Mouse (Mus musculus): ENCODE measurements around the gene Ap1b1. TPM values are rescaled to one million over a fixed set of nuclear protein-coding genes. Genes with fewer than 3 reads are reported as not detected.

Gene Ap1b1
- polyA plus RNA-seq, 1 experiment from 2014 or later = 64.7 TPM

DNA sequence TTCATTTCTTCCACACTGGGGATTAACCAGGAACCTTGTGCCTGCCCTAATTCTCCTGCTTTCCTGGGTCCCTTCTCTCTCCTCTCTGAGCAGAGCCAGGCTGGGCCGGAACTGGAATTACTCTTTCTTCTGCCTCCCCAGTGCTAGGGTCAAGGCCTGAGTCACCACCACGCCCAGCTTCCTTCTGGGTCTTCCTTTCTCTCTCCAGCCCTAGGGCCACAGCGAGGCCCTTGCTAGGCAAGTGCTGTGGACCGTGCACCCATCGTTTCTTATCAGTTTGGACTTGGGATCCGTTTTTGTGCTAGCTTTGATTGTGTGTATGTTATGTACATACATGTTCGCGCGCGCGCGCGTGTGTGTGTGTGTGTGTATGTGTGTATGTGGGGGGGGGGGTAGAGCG, 67.5 kb downstream of the Ap1b1 start:
- 79% methylated on average over 14 of the region's 14 CpGs for WGBS
- no peaks in the 10 kb centered on the region for H3K36me3 ChIP-seq (ENCODE audit: control insufficient read depth, insufficient read depth, low read length)
- peak; percentile 56; the same call in 1 of the 2 replicates for ATAC-seq (ENCODE audit: insufficient read depth, low FRiP score)

GRCm38 (mm10) chr11:5054874-5055273, 68.2 kb downstream of the Ap1b1 start:
- ATAC-seq (ENCODE audit: insufficient read depth, low FRiP score) = no peak
- 55% methylated on average over 6 of the region's 6 CpGs for WGBS

More for the DNA sequence above, 67.5 kb downstream of the Ap1b1 start:
- no peak overlapping the region for H3K4me3 ChIP-seq (replicated peaks; ENCODE audit: low read length)
- no peak overlapping the region for H3K27ac ChIP-seq (ENCODE audit: low read length)
- peaks cover 19% of the 10 kb centered on the region for H3K4me1 ChIP-seq (ENCODE audit: control insufficient read depth, insufficient read depth, low read length)
- no peak overlapping the region for H3K4me2 ChIP-seq (ENCODE audit: low read depth, low read length)
- peaks cover 23% of the 10 kb centered on the region for H3K27me3 ChIP-seq (ENCODE audit: control insufficient read depth, insufficient read depth, low read length)
- H3K9ac ChIP-seq (ENCODE audit: low read length) = no peak overlapping the region
- no peaks in the 10 kb centered on the region for H3K9me3 ChIP-seq (replicated peaks; ENCODE audit: control insufficient read depth, low read length)

DNA sequence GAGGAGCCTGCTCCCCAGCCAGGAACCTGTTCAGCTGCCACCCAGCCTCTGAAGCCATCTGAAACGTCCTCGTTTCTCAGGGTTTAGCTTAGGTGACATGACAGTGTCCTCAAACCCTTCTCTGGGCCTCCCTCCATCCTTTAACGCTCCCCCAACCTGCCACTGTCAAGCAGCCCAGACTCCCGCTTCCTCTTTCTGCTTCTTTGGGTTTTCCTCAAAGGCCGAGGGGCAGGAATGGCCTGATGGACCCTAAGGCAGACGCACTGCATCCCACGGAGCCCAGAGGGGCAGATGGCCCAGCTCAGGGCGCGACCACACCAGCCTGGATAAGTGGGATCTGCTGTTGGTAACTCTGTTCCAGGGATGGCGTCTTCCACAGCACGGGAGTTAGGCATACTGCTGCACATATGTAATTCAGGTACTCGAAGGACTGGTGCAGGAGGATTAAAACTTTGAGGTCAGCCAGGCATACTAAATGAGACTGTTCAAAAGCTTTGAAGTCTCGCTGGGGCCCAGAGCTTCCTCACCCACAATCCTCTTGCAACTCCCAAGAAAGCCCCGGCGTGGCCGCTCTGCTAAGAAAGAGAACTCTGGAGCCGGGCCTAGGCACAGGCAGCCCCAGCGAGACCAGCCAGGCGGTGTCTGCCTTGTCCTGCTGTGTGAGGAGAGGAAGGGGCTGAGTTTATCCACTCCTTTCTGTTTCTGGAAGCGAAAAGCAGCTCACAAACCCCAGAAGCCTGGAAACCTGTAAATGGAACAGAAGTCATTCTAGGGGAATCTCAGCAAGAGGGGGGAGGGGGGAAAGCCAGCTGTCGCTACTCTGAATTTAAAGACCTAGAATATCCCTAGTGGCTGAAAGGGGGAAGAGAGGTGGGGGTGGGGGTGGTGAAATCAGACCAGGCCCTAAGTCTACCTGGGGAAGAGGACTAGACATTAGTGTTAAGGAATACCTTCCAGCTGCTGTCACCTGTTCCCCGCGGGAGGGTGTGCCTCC, 69.6 kb downstream of the Ap1b1 start:
- Histone ChIP-seq H3K9me3 (replicated peaks; ENCODE audit: control insufficient read depth, low read length) (no peaks in the 10 kb centered on the region), H3K9ac (ENCODE audit: low read length) (peak overlapping the region; percentile 6; the same call in 1 of the 2 replicates), H3K27ac (ENCODE audit: low read length) (no peak overlapping the region), H3K27me3 (ENCODE audit: control insufficient read depth, insufficient read depth, low read length) (peaks cover 44% of the 10 kb centered on the region), H3K4me3 (replicated peaks; ENCODE audit: low read length) (no peak overlapping the region), H3K36me3 (ENCODE audit: control insufficient read depth, insufficient read depth, low read length) (no peaks in the 10 kb centered on the region), H3K4me1 (ENCODE audit: control insufficient read depth, insufficient read depth, low read length) (peaks cover 24% of the 10 kb centered on the region), H3K4me2 (ENCODE audit: low read depth, low read length) (no peak overlapping the region)
- no peak for ATAC-seq (ENCODE audit: insufficient read depth, low FRiP score)
- 47% methylated on average over 23 of the region's 23 CpGs for WGBS

More at GRCm38 (mm10) chr11:5054874-5055273, 68.2 kb downstream of the Ap1b1 start:
- H3K4me3 ChIP-seq (replicated peaks; ENCODE audit: low read length) = no peak overlapping the region
- peaks cover 31% of the 10 kb centered on the region for H3K27me3 ChIP-seq (ENCODE audit: control insufficient read depth, insufficient read depth, low read length)
- H3K36me3 ChIP-seq (ENCODE audit: control insufficient read depth, insufficient read depth, low read length) = no peaks in the 10 kb centered on the region
- H3K4me2 ChIP-seq (ENCODE audit: low read depth, low read length) = no peak overlapping the region
- no peaks in the 10 kb centered on the region for H3K9me3 ChIP-seq (replicated peaks; ENCODE audit: control insufficient read depth, low read length)
- H3K27ac ChIP-seq (ENCODE audit: low read length) = no peak overlapping the region
- H3K4me1 ChIP-seq (ENCODE audit: control insufficient read depth, insufficient read depth, low read length) = peaks cover 19% of the 10 kb centered on the region
- H3K9ac ChIP-seq (ENCODE audit: low read length) = no peak overlapping the region

- Histone ChIP-seq H3K9me3 (replicated peaks; ENCODE audit: control insufficient read depth, low read length) (no peaks in the 10 kb centered on the region), H3K4me2 (ENCODE audit: low read depth, low read length) (no peak overlapping the region), H3K4me3 (replicated peaks; ENCODE audit: low read length) (no peak overlapping the region), H3K9ac (ENCODE audit: low read length) (no peak overlapping the region), H3K27me3 (ENCODE audit: control insufficient read depth, insufficient read depth, low read length) (peaks cover 44% of the 10 kb centered on the region), H3K36me3 (ENCODE audit: control insufficient read depth, insufficient read depth, low read length) (no peaks in the 10 kb centered on the region), H3K4me1 (ENCODE audit: control insufficient read depth, insufficient read depth, low read length) (peaks cover 30% of the 10 kb centered on the region), H3K27ac (ENCODE audit: low read length) (no peak overlapping the region)
- WGBS = 66% methylated on average over 8 of the region's 8 CpGs
- no peak for ATAC-seq (ENCODE audit: insufficient read depth, low FRiP score)
These were observed 70.4 kb downstream of the Ap1b1 start for GRCm38 (mm10) chr11:5057064-5057463.

- Histone ChIP-seq H3K27me3 (ENCODE audit: control insufficient read depth, insufficient read depth, low read length) (peaks cover 44% of the 10 kb centered on the region), H3K4me3 (replicated peaks; ENCODE audit: low read length) (peak overlapping the region; percentile 48), H3K4me1 (ENCODE audit: control insufficient read depth, insufficient read depth, low read length) (peaks cover 35% of the 10 kb centered on the region), H3K4me2 (ENCODE audit: low read depth, low read length) (peak overlapping the region; percentile 87), H3K36me3 (ENCODE audit: control insufficient read depth, insufficient read depth, low read length) (no peaks in the 10 kb centered on the region), H3K9ac (ENCODE audit: low read length) (peak overlapping the region; percentile 59), H3K27ac (ENCODE audit: low read length) (no peak overlapping the region), H3K9me3 (replicated peaks; ENCODE audit: control insufficient read depth, low read length) (no peaks in the 10 kb centered on the region)
- no peak for ATAC-seq (ENCODE audit: insufficient read depth, low FRiP score)
- 27% methylated on average over 8 of the region's 8 CpGs for WGBS
These were observed 70.9 kb downstream of the Ap1b1 start for GRCm38 (mm10) chr11:5057541-5057855.

DNA sequence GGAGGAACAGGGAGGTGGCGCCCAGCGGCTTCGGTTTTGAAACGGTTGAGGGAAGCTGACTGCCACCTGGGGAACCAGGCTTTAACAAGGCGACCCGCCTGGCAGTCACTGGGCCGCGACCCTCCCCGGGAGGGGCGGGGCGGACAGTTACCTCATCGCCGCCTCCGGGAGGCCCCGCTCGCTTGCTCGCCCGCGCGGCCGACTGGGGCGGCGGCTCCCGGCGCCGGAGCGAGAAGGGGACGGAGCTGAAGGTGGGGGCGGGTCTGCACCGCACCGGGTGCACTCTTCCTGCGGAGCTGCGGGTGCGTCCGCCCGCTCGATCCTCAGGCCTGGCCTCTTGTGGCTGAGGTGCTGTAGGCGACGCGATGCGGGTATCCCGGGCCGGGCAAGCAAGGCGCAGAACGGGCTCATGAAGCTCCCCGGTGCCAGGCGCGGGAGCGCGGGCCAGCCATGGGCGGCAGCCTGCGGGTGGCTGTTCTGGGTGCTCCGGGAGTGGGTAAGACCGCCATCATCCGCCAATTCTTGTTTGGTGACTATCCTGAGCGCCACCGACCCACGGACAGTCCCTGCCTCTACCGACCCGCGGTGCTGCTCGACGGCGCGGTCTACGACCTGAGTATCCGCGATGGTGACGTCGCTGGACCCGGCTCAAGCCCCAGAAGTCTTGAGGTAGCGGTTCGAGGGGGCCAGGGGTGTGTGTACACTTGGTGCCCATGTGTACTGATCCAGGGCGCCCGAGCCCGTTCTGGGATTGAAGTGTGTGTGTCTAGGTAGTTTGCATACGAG, 71.4 kb downstream of the Ap1b1 start, which contains the start of gene Rasl10a:
Gene Rasl10a (plus strand): TSS at position 273 of the 786 bp plus-strand sequence.
- WGBS = 2% methylated on average over 76 of the region's 77 CpGs
- peak within 1 kb of the TSS; percentile 87 for H3K4me2 ChIP-seq (ENCODE audit: low read depth, low read length)
- peaks cover 40% of the 10 kb centered on the region for H3K4me1 ChIP-seq (ENCODE audit: control insufficient read depth, insufficient read depth, low read length)
- H3K27me3 ChIP-seq (ENCODE audit: control insufficient read depth, insufficient read depth, low read length) = peaks cover 44% of the 10 kb centered on the region
- peak within 1 kb of the TSS; percentile 48 for H3K4me3 ChIP-seq (replicated peaks; ENCODE audit: low read length)
- no peaks in the 10 kb centered on the region for H3K36me3 ChIP-seq (ENCODE audit: control insufficient read depth, insufficient read depth, low read length)
- no peaks in the 10 kb centered on the region for H3K9me3 ChIP-seq (replicated peaks; ENCODE audit: control insufficient read depth, low read length)
- no peak for ATAC-seq (ENCODE audit: insufficient read depth, low FRiP score)
- H3K9ac ChIP-seq (ENCODE audit: low read length) = peak within 1 kb of the TSS; percentile 59
- H3K27ac ChIP-seq (ENCODE audit: low read length) = no peak within 1 kb of the TSS

DNA sequence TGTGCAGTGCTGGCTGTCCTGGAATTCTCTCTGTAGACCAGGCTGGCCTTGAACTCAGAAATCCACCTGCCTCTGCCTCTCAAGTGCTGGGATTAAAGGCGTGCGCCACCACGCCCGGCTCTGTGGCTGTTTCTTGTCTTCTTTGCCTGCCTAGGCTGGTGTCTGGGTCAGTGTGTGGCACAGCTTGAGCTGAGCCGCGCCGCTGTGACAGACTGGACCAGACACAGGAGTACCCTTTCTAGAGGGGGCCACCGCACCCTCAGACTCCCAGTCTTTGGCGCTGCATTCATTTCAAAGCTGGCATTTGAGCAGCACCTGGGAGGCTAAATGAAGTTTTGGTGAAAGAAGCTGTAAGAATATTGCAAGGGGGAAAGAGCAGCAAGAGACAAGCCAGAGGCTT, 72.2 kb downstream of the Ap1b1 start:
- H3K4me3 ChIP-seq (replicated peaks; ENCODE audit: low read length) = no peak overlapping the region
- H3K4me1 ChIP-seq (ENCODE audit: control insufficient read depth, insufficient read depth, low read length) = peaks cover 46% of the 10 kb centered on the region
- H3K9ac ChIP-seq (ENCODE audit: low read length) = no peak overlapping the region
- no peak overlapping the region for H3K27ac ChIP-seq (ENCODE audit: low read length)
- no peaks in the 10 kb centered on the region for H3K36me3 ChIP-seq (ENCODE audit: control insufficient read depth, insufficient read depth, low read length)
- peak overlapping the region; percentile 87; the same call in 1 of the 2 replicates for H3K4me2 ChIP-seq (ENCODE audit: low read depth, low read length)
- H3K9me3 ChIP-seq (replicated peaks; ENCODE audit: control insufficient read depth, low read length) = no peaks in the 10 kb centered on the region
- ATAC-seq (ENCODE audit: insufficient read depth, low FRiP score) = no peak
- WGBS = 35% methylated on average over 9 of the region's 9 CpGs
- H3K27me3 ChIP-seq (ENCODE audit: control insufficient read depth, insufficient read depth, low read length) = peaks cover 46% of the 10 kb centered on the region

DNA sequence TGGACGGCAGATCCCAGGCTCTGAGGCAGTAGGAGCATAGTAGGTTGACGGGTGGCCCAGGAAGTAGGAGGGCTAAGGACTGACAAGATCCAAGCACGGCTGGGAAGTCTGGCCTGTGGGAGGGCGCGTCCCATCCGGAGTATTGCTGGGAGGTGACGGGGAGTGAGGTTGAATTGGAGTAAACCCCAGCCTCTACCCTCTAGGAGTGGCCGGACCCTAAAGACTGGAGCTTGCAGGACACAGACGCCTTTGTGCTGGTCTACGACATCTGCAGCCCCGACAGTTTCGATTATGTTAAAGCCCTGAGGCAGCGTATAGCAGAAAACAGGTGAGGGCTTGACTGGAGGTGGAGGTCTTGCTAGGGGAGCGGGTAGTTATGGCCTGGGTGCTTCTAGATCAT, 72.6 kb downstream of the Ap1b1 start:
- Histone ChIP-seq H3K9ac (ENCODE audit: low read length) (no peak overlapping the region), H3K27ac (ENCODE audit: low read length) (no peak overlapping the region), H3K4me1 (ENCODE audit: control insufficient read depth, insufficient read depth, low read length) (peaks cover 45% of the 10 kb centered on the region), H3K9me3 (replicated peaks; ENCODE audit: control insufficient read depth, low read length) (no peaks in the 10 kb centered on the region), H3K36me3 (ENCODE audit: control insufficient read depth, insufficient read depth, low read length) (no peaks in the 10 kb centered on the region), H3K4me2 (ENCODE audit: low read depth, low read length) (no peak overlapping the region), H3K4me3 (replicated peaks; ENCODE audit: low read length) (no peak overlapping the region), H3K27me3 (ENCODE audit: control insufficient read depth, insufficient read depth, low read length) (peaks cover 46% of the 10 kb centered on the region)
- 25% methylated on average over 14 of the region's 14 CpGs for WGBS
- ATAC-seq (ENCODE audit: insufficient read depth, low FRiP score) = no peak

DNA sequence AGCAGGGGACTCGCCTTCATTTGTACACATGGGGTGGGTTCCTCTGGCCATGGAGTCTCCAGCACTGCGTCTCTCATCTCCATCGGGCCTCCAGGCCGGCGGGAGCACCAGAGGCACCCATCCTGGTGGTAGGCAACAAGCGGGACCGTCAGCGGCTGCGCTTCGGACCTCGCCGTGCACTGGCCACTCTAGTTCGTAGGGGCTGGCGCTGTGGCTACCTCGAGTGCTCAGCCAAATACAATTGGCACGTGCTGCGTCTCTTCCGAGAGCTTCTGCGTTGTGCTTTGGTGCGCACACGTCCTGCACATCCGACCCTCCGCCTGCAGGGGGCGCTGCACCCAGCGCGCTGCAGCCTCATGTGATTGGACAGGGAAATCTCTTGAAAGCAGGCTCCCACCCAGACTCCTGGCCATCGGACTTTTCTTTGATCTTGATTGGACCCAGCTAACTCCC, 73.1 kb downstream of the Ap1b1 start:
- no peak overlapping the region for H3K4me2 ChIP-seq (ENCODE audit: low read depth, low read length)

More for the DNA sequence above, 73.1 kb downstream of the Ap1b1 start:
- peaks cover 46% of the 10 kb centered on the region for H3K27me3 ChIP-seq (ENCODE audit: control insufficient read depth, insufficient read depth, low read length)
- 18% methylated on average over 27 of the region's 27 CpGs for WGBS
- H3K9me3 ChIP-seq (replicated peaks; ENCODE audit: control insufficient read depth, low read length) = no peaks in the 10 kb centered on the region
- no peak overlapping the region for H3K9ac ChIP-seq (ENCODE audit: low read length)
- no peak for ATAC-seq (ENCODE audit: insufficient read depth, low FRiP score)
- no peak overlapping the region for H3K4me3 ChIP-seq (replicated peaks; ENCODE audit: low read length)
- no peak overlapping the region for H3K27ac ChIP-seq (ENCODE audit: low read length)
- peaks cover 49% of the 10 kb centered on the region for H3K4me1 ChIP-seq (ENCODE audit: control insufficient read depth, insufficient read depth, low read length)
- H3K36me3 ChIP-seq (ENCODE audit: control insufficient read depth, insufficient read depth, low read length) = no peaks in the 10 kb centered on the region

Data from stomach, embryonic 16.5 days (tissue).